Mouse (Mus musculus): ENCODE measurements around the gene Hist1h3a. TPM values are rescaled to one million over a fixed set of nuclear protein-coding genes. Genes with fewer than 3 reads are reported as not detected.

Hist1h3a gene
- polyA plus RNA-seq, 1 experiment: 0.43 TPM

- TF ChIP-seq CTCF (IDR thresholded peaks at IDR 0.05; ENCODE audit: borderline replicate concordance, insufficient read depth, low read depth, low read length) (no peak), POLR2A (IDR thresholded peaks at IDR 0.05; ENCODE audit: borderline replicate concordance, insufficient read depth, low read length) (no peak)
- Histone ChIP-seq H3K27me3 (ENCODE audit: control insufficient read depth, insufficient read depth, low read length) (no peaks in the 10 kb centered on the region), H3K4me1 (ENCODE audit: control insufficient read depth, insufficient read depth, low read length) (no peaks in the 10 kb centered on the region), H3K4me3 (replicated peaks; ENCODE audit: insufficient read depth, low read depth, low read length) (no peak overlapping the region), H3K27ac (ENCODE audit: insufficient read depth, low read length) (no peak overlapping the region)
- 23% methylated on average over 4 of the region's 4 CpGs for WGBS
- DNase-seq: no peak
Measured at GRCm38 (mm10) chr13:23738041-23738440, 24.1 kb downstream of the Hist1h3a start.

- Histone ChIP-seq H3K4me1 (ENCODE audit: control insufficient read depth, insufficient read depth, low read length) (no peaks in the 10 kb centered on the region), H3K27ac (ENCODE audit: insufficient read depth, low read length) (no peak overlapping the region), H3K27me3 (ENCODE audit: control insufficient read depth, insufficient read depth, low read length) (no peaks in the 10 kb centered on the region), H3K4me3 (replicated peaks; ENCODE audit: insufficient read depth, low read depth, low read length) (no peak overlapping the region)
- DNase-seq: no peak
- WGBS: 91% methylated on average over 5 of the region's 5 CpGs
- no peak for TF ChIP-seq POLR2A (IDR thresholded peaks at IDR 0.05; ENCODE audit: borderline replicate concordance, insufficient read depth, low read length)
- no peak for TF ChIP-seq CTCF (IDR thresholded peaks at IDR 0.05; ENCODE audit: borderline replicate concordance, insufficient read depth, low read depth, low read length)
Measured at GRCm38 (mm10) chr13:23737091-23737490, 25.1 kb downstream of the Hist1h3a start.

GRCm38 (mm10) chr13:23732156-23732804, 29.9 kb downstream of the Hist1h3a start:
- TF ChIP-seq CTCF (IDR thresholded peaks at IDR 0.05; ENCODE audit: borderline replicate concordance, insufficient read depth, low read depth, low read length) (peak; percentile 43; the same call in 1 of the 2 replicates), POLR2A (IDR thresholded peaks at IDR 0.05; ENCODE audit: borderline replicate concordance, insufficient read depth, low read length) (no peak)
- Histone ChIP-seq H3K4me1 (ENCODE audit: control insufficient read depth, insufficient read depth, low read length) (no peaks in the 10 kb centered on the region), H3K4me3 (replicated peaks; ENCODE audit: insufficient read depth, low read depth, low read length) (no peak overlapping the region), H3K27me3 (ENCODE audit: control insufficient read depth, insufficient read depth, low read length) (no peaks in the 10 kb centered on the region), H3K27ac (ENCODE audit: insufficient read depth, low read length) (no peak overlapping the region)
- peak in 1 of 2 experiments; percentile 37 for DNase-seq
- WGBS: 17% methylated on average over 8 of the region's 8 CpGs

- no peak for DNase-seq
Measured at GRCm38 (mm10) chr13:23730479-23730878, 31.7 kb downstream of the Hist1h3a start.

GRCm38 (mm10) chr13:23729706-23730105, 32.5 kb downstream of the Hist1h3a start:
- Histone ChIP-seq H3K27ac (ENCODE audit: insufficient read depth, low read length) (no peak overlapping the region), H3K27me3 (ENCODE audit: control insufficient read depth, insufficient read depth, low read length) (no peaks in the 10 kb centered on the region), H3K4me3 (replicated peaks; ENCODE audit: insufficient read depth, low read depth, low read length) (no peak overlapping the region), H3K4me1 (ENCODE audit: control insufficient read depth, insufficient read depth, low read length) (no peaks in the 10 kb centered on the region)
- DNase-seq: no peak
- TF ChIP-seq CTCF (IDR thresholded peaks at IDR 0.05; ENCODE audit: borderline replicate concordance, insufficient read depth, low read depth, low read length) (no peak), POLR2A (IDR thresholded peaks at IDR 0.05; ENCODE audit: borderline replicate concordance, insufficient read depth, low read length) (no peak)
- WGBS: 95% methylated on average over 5 of the region's 5 CpGs

More at GRCm38 (mm10) chr13:23730479-23730878, 31.7 kb downstream of the Hist1h3a start:
- Histone ChIP-seq H3K4me3 (replicated peaks; ENCODE audit: insufficient read depth, low read depth, low read length) (no peak overlapping the region), H3K27me3 (ENCODE audit: control insufficient read depth, insufficient read depth, low read length) (no peaks in the 10 kb centered on the region), H3K4me1 (ENCODE audit: control insufficient read depth, insufficient read depth, low read length) (no peaks in the 10 kb centered on the region), H3K27ac (ENCODE audit: insufficient read depth, low read length) (no peak overlapping the region)
- WGBS: 54% methylated on average over 8 of the region's 8 CpGs
- TF ChIP-seq CTCF (IDR thresholded peaks at IDR 0.05; ENCODE audit: borderline replicate concordance, insufficient read depth, low read depth, low read length) (no peak), POLR2A (IDR thresholded peaks at IDR 0.05; ENCODE audit: borderline replicate concordance, insufficient read depth, low read length) (no peak)

GRCm38 (mm10) chr13:23729192-23729525, 33.0 kb downstream of the Hist1h3a start:
- Histone ChIP-seq H3K27me3 (ENCODE audit: control insufficient read depth, insufficient read depth, low read length) (no peaks in the 10 kb centered on the region), H3K27ac (ENCODE audit: insufficient read depth, low read length) (no peak overlapping the region), H3K4me1 (ENCODE audit: control insufficient read depth, insufficient read depth, low read length) (no peaks in the 10 kb centered on the region), H3K4me3 (replicated peaks; ENCODE audit: insufficient read depth, low read depth, low read length) (no peak overlapping the region)
- DNase-seq: no peak
- WGBS: 72% methylated on average over 9 of the region's 9 CpGs
- TF ChIP-seq POLR2A (IDR thresholded peaks at IDR 0.05; ENCODE audit: borderline replicate concordance, insufficient read depth, low read length): no peak
- no peak for TF ChIP-seq CTCF (IDR thresholded peaks at IDR 0.05; ENCODE audit: borderline replicate concordance, insufficient read depth, low read depth, low read length)

- H3K27ac ChIP-seq (ENCODE audit: insufficient read depth, low read length): no peak overlapping the region
- 48% methylated on average over 18 of the region's 18 CpGs for WGBS
- H3K27me3 ChIP-seq (ENCODE audit: control insufficient read depth, insufficient read depth, low read length): no peaks in the 10 kb centered on the region
- no peak for TF ChIP-seq POLR2A (IDR thresholded peaks at IDR 0.05; ENCODE audit: borderline replicate concordance, insufficient read depth, low read length)
- no peak for DNase-seq
- no peaks in the 10 kb centered on the region for H3K4me1 ChIP-seq (ENCODE audit: control insufficient read depth, insufficient read depth, low read length)
- H3K4me3 ChIP-seq (replicated peaks; ENCODE audit: insufficient read depth, low read depth, low read length): no peak overlapping the region
Measured at GRCm38 (mm10) chr13:23728472-23729191, 33.6 kb downstream of the Hist1h3a start.

- Histone ChIP-seq H3K27ac (ENCODE audit: insufficient read depth, low read length) (no peak overlapping the region), H3K4me3 (replicated peaks; ENCODE audit: insufficient read depth, low read depth, low read length) (no peak overlapping the region), H3K4me1 (ENCODE audit: control insufficient read depth, insufficient read depth, low read length) (no peaks in the 10 kb centered on the region), H3K27me3 (ENCODE audit: control insufficient read depth, insufficient read depth, low read length) (no peaks in the 10 kb centered on the region)
- TF ChIP-seq POLR2A (IDR thresholded peaks at IDR 0.05; ENCODE audit: borderline replicate concordance, insufficient read depth, low read length) (no peak), CTCF (IDR thresholded peaks at IDR 0.05; ENCODE audit: borderline replicate concordance, insufficient read depth, low read depth, low read length) (no peak)
- DNase-seq: no peak
- 22% methylated on average over 1 of the region's 1 CpGs for WGBS
Measured at GRCm38 (mm10) chr13:23725213-23725612, 37.0 kb downstream of the Hist1h3a start.
